Mouse (Mus musculus) ovary, postnatal 36 days (tissue): ENCODE data around the gene Zfp593.

Experiments
- DNase-seq: peaks from one replicate; pipeline ENCODE4 v3.0.0; 2022; ENCODE audit warnings: low spot score, mixed read lengths

Gene Zfp593

DNA sequence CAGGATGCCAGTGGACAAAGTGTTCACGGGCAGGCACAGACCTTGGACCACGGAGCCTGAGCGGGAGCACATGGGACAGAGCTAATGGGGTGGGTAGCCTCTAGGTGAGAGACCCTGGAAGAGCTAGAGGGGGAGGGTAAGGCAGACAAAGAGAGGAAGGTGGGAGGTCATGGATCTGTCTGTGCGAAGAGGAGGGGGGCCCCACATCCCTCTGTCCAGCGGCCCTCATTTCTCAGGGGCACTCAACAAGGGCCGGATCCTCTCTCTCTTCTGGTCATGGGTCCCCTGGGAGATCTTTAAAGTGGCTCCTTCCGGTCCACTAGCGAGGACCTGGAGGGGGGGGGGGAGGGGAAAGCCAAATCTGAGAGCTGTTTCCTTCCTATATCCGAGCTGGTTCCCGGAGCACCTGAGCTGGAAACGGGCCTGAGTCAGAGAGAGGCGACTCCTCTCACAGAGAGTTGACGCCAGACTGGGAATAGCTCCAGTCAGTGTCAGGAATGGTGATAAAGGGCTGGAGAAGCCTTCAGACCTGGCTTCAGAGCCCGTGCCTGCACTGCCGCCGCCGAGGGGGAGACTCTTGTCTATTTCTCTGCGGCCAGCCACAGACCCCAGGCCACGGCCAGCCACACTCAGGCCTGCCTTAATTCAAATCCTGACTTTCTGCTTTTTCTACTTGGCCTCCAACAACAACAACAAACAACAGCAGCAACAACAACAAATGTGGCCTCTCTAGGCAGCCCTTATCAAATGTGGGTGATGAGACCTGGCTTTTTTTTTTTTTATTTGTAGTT, 11.2 kb upstream of the Zfp593 start:
- DNase-seq: no peak

DNA sequence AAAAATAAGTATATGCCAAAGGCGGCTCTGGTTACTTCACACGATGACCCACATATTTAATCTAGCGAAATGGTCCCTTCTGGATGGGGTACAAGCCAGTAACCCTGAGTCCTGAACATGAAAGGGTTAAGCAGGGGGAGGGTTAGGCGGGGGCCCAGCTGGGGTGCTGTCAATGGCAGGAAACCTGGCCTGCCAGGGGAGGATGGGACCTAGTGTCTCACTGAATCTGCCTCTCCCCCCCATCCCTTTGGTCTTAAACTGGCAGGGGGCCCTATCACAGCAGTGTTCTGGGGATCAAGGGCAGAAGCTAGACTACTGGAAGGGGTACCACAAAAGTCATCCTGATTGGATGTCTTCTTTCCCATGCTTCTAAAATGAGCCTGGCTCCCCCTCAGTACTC, 10.5 kb upstream of the Zfp593 start:
- DNase-seq: no peak

DNA sequence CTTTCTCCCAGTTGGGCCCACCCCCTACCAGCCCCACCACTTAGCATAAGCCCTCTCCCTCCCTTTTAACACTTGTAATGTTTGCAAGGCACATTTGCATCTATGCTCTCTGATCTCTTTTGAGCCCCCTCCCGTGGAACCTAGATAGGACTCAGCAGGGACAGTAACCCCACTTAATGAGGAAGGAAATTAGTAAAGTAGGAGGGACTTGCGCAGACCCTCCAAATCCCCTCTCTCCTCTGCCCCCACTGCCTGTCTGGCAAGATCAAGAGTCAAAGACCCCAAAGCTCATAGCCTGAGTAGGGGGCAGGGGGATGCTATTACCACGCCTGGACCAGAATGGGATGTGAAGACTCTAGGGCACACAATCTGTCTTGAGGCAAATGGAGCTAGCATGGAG, 9.4 kb upstream of the Zfp593 start:
- no peak for DNase-seq

DNA sequence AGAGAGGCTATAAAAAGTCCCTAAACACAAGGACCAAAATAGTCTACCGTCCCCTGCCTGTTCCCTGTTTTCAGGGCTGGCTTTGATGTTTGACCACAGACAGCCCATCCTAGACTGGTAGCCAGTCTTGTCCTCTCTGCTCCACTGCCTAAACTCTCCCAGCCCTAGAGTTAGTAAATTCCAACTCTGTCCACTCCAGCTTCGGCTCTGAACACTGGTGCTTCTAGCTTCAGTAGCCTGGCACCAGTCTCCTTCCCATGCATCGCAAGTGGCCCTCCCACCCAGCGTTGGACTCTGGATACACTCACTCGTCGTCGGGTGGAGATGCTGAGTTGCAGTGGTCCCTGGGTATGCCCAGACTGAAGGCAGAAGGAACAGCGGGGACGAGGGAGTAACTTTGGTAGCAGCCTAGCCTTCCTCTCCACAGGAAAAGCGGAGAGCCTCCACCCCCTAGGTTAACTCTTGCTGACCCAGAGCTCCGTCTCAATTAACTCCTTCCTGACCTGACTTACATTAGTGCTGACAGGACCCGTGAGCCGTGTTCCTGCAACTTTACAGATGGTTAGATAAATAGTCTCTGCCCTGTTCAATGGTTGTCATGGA, 8.4 kb upstream of the Zfp593 start, which contains the start of gene Grrp1:
Grrp1 (minus strand) TSS at position 385 of the 603 bp plus-strand sequence.
- no peak for DNase-seq

DNA sequence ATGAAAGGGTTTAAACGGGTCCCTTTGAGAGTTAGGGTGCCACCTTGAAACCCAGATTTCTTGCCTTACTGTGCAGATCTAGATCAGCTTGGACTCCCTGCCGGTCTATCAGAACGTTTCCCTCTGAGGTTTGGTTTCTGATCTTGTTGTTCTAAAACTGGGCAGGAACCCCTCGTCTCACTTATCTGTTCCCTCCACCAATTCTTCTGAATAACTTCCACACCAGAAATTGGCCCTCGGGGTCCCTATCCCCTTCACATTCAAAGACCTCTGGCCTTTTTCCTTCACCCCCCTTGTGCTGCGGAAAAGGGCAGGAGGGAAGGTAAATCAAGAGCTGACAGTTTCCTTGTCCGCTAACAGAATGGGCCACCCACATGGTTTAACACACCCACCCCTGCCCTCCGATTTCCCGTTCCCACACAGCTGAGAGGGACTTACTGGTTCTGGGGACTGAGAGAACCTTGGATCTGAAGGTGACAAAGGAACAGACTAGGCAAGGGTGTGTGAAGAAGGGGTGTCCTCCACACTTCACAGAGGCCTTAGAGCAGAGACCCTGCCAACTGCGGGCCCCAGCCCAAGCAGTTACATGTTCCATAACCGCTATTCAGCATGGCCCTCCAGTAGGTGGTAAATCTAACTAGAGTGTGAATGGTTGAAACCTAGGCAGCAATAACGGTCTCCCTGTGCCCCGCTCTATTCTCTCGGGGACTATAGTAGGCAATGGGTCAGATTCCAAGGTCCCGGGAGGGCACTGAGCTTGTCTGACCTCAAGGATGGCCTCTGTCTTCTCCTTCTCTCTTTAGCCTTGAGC, 7.7 kb upstream of the Zfp593 start:
- DNase-seq: no peak

DNA sequence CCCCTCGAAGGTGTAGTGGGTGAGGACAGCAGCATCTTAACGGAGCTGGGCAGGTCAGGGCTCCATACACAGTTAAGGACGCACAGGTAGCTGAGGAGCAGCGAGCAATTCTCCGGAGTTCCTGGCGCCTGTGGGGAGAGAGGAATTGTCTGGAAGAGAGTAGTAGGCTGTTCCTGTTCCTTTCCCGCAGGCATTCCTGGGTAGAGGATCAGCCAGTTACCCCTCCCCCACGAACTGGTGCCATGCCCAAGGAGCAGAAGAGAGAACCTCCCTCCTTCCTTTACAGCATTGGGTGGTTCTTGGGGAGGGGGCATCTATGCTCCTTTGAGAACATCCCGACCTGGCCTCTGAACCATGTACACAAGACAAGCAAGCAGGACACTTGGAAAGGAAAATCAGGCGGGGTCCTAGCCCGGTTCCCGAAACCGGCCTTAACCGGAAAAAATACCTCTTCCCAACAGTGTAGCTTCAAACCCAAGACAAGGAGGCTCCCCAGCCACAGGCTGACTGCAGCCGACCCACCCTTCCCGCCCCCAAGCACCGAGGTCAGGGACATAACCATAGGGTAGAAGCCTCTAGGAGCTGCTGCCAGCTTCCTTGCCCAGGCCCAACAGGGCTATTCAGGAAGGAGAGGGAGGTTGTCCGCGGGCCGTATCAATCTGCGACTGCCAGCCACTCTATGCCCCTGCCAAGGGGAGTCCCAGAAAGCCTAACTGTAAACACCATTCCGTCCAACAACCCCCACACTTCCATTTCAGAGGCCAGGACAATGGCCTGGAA, 6.9 kb upstream of the Zfp593 start:
- no peak for DNase-seq

DNA sequence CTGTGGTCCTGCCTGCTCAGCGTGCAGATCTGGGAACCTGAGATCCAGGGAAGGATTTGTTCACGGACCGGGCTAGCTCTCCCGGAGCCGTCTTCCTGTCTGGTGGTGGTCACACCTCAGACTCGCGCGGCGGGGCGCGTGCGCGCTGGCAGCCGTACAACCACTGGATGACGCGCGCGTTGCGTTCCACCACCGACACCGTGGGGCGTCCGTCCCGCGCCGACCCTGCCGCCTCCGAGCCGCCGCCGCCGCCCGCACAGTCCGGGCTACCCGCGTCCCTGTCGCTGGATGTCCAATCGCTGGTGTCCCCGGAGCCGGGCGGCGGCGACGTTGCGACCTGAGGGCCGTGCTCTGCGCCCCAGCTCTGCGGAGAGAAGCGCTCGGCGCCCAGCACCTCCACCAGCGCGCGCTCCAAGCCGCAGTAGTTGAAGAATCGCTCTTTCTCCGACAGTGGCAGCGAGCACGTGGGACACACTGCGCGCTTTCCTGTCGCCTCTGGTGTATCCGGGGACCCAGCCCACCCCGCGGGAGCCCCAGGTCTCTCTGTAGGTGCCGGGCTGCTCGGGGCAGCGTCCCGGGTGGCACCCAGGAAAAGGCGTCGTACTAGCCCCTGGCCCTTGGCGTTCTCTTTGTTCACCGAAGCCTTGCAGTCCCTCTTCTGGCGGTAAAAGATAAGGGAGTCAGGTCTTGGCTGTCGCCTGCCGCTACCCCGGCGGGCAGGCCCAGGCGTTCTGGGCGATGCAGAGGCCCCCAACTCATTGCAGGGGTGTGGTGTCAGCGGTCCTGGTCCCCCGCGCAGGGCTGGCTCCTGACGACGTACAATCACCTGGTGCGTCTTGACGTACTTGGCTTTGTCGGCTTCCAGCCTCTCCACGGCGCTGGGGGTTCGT, 6.1 kb upstream of the Zfp593 start:
- no peak for DNase-seq

DNA sequence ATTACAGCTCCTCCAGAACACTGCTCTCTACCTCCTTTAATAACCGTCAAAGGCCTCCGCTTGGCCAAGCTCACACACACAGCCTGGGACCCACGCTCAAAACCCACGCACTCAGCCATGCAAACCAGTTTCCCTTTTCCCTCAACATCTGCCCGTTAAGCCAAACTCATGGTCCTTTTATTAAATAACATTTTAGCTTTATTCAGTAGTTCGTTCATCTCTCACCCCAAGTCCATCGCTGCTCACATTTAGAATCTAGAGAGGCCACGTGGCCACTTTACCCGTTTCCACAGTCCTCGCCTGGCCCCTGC, 5.5 kb upstream of the Zfp593 start:
- no peak for DNase-seq

DNA sequence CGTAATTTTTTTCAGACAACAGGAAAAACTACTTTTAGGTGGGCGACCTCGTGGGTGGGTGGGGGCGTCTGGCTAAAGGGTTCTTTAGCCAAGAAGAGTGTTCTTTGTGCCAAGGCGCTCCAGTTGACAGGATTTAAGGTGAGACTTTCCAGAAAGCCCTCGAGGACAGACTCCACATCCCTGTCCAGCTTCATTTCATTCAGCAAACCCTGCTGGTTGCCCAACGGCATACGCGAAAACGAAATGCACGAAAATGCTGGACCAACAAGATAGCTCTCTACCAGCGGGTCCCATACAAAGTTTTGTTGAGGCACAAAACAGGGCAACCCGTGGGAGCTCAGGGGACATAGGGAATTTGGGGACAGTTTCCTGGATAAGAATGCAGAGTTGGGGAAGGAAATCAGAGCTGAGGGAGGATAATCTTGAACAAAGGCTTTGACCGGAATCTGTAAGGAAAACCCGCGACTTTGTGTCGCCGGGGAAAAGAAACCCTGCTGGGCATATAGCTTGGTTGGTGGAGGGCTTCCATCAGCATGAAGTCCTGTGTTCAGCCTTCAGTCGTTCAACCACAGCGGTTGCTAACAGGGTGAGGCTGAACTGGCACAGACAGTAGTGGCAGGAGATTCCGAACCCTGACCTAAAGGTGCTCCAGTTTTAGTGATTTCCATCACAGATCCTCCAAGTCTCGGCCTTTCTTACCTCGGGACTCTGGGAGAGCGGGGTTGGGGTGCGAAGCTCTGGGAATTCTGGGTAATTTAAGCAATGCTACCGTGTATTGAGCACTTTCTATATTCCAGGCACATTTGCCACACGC, 4.9 kb upstream of the Zfp593 start:
- no peak for DNase-seq

DNA sequence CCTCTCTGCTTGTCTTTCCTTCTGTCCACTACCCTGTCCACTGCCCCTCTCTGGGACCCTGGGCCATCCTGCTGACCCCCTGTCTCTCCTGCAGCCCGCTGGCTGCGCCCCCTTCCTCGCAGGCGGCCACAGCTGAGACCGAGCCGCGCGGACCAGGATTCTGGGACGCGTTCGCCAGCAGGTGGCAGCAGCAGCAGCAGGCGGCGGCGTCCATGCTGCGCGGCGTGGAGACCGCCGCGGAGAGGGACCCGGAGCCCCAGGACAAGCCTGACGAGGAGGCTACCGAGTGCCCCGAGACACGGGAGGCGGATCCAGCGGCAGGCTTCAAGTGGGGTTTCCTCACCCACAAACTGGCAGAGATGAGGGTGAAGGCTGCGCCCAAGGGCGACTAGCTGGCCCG, 4.3 kb upstream of the Zfp593 start:
- DNase-seq: peak; percentile 75

DNA sequence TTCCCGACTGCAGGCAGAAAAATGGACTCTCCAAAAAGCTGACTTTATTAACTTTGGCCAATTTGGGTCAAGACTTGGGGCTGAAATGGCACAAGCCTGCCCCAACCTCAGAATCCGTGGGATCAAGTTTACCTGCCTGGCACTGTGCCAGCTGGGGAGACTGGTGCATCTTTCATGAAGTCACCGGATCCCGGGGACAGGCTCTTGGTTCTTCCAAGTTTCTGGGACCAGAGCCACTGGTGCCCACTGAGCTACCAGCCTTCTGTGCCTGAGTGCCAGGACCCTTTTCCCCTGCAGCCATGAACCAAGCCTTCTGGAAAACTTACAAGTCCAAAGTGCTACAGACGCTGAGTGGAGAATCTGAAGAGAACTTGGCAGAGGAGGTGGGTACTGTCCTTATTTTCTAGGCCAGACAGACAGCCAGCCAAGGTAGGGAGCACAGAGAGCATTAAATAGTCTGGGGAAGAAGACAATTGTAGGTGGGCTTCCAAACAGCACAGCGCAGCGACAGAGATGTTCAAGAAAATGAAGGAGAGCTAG, 1.4 kb upstream of the Zfp593 start, which contains the start of gene Gm30191:
Gm30191 (plus strand) TSS at position 217 of the 540 bp plus-strand sequence.
- no peak for DNase-seq

DNA sequence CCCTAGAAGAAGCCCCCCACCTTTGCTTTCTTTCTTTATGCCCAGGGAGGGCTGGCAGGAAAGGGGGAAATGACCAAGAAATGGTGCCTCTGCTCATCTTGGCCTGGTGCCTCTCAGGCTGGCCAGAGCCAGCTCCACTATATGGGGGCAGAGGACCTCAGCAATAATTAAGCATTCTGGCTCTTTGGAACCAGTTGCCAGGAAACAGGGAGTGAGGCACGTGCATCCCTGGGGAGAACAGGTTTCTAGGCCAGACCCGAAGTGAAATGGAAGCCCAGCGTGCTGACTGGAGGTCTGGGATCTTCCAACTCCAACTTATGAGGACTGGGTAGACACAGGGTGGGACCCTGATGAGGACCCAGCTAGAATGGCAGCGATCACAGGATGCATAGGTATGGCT, 864 bp upstream of the Zfp593 start:
- no peak for DNase-seq

DNA sequence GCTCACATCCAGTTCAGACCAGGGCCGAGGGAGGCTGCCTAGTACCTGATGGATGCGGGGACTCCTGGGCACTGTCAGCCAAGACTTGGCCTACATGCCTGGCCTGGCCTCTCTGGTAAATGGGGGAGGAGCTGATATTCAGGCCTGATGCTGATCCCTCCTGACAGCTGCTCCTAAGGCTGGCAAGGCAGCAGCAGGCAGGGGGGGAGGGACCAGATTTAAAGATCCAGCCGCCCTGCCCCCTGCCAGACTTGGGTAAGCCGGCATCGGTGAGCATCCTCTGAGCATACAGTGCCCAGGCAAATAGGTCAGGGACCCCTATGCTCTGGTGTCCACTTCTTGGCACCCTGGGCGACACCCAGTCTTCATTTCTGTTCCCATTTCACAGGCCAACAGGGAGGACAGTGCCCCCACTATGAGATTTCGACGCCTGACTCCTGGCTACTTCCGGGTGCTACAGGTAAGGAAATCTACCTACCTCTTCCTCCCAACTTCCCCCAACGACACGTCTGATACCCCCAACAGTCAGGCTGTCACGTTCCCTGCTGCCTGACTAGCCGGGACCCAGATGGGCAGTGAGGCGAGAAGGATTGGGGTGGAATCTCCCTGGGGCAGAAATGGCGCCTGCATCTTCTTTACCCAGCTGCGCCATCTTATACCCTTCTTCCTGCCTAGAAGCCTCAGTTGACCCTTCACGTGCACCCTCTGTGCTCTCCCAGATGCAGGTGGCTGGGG, 1.7 kb downstream of the Zfp593 start, which contains the start of gene E130218I03Rik:
E130218I03Rik (plus strand) TSS at position 147 of the 735 bp plus-strand sequence.
- DNase-seq: no peak

DNA sequence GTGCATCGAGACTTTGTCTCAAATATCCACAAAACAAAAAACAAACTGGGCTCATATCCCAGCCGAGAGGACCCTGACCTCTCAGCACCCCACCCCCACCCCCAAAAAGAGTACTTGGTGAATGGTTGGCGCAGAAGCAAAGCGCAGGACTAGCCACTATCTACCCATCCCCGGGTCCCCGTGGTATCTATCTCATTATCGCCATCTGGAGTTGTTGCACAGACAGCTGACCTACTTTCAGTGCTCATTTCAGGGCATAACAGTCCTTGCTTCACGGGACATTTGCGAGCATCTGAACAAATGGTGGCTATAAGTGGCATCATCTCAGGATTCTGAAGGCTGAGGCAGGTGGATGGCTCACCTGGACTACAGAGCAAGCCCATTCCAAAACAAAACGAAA, 6.7 kb downstream of the Zfp593 start:
- no peak for DNase-seq

DNA sequence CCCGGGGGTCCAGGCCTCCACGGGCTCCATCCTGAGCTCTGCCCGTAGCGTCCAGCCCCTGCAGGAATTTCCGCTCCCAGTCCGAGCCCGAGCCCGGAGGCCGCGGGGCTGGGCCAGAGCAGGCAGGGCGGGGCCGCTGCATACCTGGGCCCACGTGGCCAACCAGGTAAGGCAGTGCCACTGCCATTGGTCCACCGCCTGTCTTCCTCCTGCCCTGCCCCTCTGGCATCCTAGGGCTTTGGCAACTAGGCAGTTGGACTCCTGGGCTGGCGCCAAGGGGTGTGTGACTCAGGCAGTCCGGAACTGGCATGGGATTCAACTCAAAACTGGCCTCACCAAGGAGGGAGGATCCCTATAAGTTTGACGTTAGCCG, 7.1 kb downstream of the Zfp593 start, which contains the start of gene Cnksr1:
Cnksr1 (minus strand) TSS at position 121 of the 373 bp plus-strand sequence.
- peak; percentile 81 for DNase-seq

DNA sequence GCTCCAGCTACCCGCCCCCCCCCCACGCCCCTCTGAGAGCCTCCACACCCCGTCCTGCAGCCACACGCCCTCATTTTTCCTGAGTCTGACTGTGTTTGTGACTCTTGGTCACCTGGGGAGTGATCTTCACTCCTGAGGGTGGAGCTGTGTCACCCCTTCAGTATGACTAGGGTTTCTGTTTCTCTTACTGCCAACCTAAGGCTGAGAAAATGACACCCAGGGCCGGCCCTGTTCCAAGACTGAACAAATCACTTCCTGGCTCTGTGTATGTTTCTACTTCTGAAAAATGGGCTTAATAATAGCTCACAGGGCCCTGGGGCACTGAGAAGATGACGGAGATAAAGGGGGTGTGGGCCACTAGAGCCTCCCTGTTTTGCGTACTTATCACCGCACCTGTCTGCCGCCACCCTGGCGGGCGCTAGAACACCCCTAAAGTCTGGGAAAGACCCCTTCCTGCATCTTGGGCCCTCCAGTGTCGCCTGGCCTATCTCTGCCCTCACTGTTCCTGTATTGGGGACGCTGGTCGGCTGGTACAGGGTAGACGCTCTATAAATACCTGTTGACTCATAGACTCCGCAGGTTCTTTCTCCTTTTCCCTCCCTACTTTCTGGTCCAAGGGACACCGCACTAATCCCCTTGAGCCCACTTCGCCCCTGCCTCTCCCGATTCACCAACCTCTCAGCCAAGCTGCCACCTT, 7.7 kb downstream of the Zfp593 start:
- DNase-seq: no peak

DNA sequence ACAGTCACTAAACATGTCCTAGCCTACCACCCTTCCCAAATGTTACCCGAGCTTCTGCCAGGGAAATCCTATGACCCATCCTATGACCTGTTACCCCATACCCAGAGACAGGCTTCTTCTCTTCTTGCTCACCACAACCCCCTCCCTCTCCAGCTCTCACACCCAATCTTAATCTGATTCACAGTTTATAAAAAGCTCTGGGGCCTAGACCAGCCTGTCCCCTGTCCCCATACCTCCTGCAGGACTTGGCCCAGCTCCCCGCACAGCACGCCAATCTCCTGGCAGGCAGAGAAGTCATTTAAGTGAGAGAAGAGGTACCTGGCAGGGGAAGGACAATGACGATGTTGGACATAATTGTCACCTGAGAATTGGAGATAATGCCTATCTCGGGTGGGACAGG, 10.5 kb downstream of the Zfp593 start:
- no peak for DNase-seq

DNA sequence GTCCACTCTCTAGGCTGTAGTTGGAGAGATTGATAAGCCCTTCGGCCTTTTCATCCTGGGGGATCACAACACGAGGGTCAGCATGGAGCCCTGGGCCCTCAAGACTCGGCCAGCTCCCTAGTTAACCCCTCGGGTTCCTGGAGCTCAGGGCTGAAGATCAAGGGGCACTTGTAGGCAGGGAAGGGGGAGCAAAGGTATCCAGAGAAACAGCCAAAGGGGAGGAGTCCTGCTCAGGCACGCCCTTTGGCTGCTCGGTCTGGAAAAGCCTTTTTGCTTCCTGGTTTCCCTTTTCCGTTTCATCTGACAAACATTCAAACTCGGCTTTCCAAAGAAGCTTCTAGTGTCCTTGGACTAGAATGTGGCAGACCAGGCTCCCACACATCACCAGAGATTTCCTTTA, 15.0 kb downstream of the Zfp593 start:
- no peak for DNase-seq

DNA sequence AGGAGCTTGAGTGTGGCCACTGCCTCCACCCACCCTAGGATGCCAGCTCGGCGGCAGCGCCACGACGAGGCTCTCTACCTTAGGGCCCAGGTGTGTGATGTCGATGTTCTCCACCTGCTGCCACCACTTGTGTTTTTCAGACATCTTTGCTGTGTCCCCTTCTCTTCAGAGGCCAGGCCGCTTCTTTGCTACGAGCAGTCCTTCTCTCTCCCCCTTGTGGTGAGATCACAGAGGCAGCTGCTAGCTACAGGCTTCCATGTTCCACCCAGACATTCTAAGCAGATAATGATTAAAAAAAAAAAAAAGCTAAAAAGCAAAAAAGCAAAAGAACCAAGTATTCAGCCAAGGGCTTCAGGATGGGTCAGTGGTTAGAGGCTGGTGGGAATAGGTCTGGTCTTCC, 18.2 kb downstream of the Zfp593 start, which contains the start of gene Catsper4:
Catsper4 (minus strand) TSS at position 190 of the 400 bp plus-strand sequence.
- no peak for DNase-seq
